Mouse (Mus musculus): ENCODE data around the gene Dnah8. TPM values are rescaled to one million over a fixed set of nuclear protein-coding genes. Genes with fewer than 3 reads are reported as not detected.
A peak's percentile ranks its signal among the peaks of the same experiment; 100 is the strongest.

The Dnah8 gene
- total RNA-seq, 2 experiments from 2014 or later = 1.4 to 2.4 TPM

GRCm38 (mm10) chr17:30881001-30881400 lies 256.8 kb downstream of the Dnah8 start:
- no peak for DNase-seq

- DNase-seq = no peak
Measured at GRCm38 (mm10) chr17:30882206-30882605, 258.1 kb downstream of the Dnah8 start.

GRCm38 (mm10) chr17:30883534-30883933 lies 259.4 kb downstream of the Dnah8 start:
- DNase-seq = no peak

- DNase-seq = no peak
Measured at GRCm38 (mm10) chr17:30892086-30892485, 267.9 kb downstream of the Dnah8 start.

GRCm38 (mm10) chr17:30892730-30893129 lies 268.6 kb downstream of the Dnah8 start:
- DNase-seq = no peak

- no peak for DNase-seq
Measured at GRCm38 (mm10) chr17:30897075-30897474, 272.9 kb downstream of the Dnah8 start.

- peak; percentile 16 for DNase-seq
Measured at GRCm38 (mm10) chr17:30901627-30902026, 277.5 kb downstream of the Dnah8 start, which contains the start of gene Glp1r. Glp1r (plus strand) TSS chr17:30901817.

- DNase-seq = no peak
Measured at GRCm38 (mm10) chr17:30904096-30904495, 279.9 kb downstream of the Dnah8 start.

- no peak for DNase-seq
Measured at GRCm38 (mm10) chr17:30907577-30907976, 283.4 kb downstream of the Dnah8 start.

- DNase-seq = peak; percentile 80
Measured at GRCm38 (mm10) chr17:30910866-30911731, 286.9 kb downstream of the Dnah8 start.

GRCm38 (mm10) chr17:30911732-30912088 lies 287.6 kb downstream of the Dnah8 start:
- no peak for DNase-seq

GRCm38 (mm10) chr17:30912536-30912935 lies 288.4 kb downstream of the Dnah8 start:
- DNase-seq = no peak

- no peak for DNase-seq
Measured at GRCm38 (mm10) chr17:30914264-30914663, 290.1 kb downstream of the Dnah8 start.

GRCm38 (mm10) chr17:30923566-30923965 lies 299.4 kb downstream of the Dnah8 start:
- DNase-seq = no peak

Other genes with a start within 250 kb of the Dnah8 start
- 10 to 100 TPM; 25.3 to 34.6 TPM for gene Btbd9, start 47.9 kb upstream of the Dnah8 start, total RNA-seq (2021)
- 100 to 1,000 TPM; 123 to 131 TPM for gene Glo1, start 2.5 kb downstream of the Dnah8 start, total RNA-seq (2021)

Data from adrenal gland, postnatal 10 days (tissue).